Mouse (Mus musculus) thymus, adult 2 months (tissue): ENCODE data around the gene Pced1b.

Experiments
- CTCF ChIP-seq: fragments of 200-500 bp; IDR thresholded peaks from 2 replicates; pipeline ENCODE4 v1.5.1; 2012; ENCODE audit warnings: mild to moderate bottlenecking, control low read depth, low read length, moderate library complexity, borderline replicate concordance; ENCODE audit not compliant: control insufficient read depth, poor library complexity, insufficient read depth; ENCODE audit errors: extremely low read depth
- POLR2A ChIP-seq: fragments of 200-500 bp; IDR thresholded peaks from 2 replicates; pipeline ENCODE4 v1.6.1; 2012; ENCODE audit warnings: mild to moderate bottlenecking, low read length, control low read depth, moderate library complexity; ENCODE audit not compliant: control insufficient read depth, poor library complexity, insufficient read depth; ENCODE audit errors: extremely low read depth

- TF ChIP-seq CTCF = no peak
- TF ChIP-seq POLR2A = no peak
Observed at GRCm38 (mm10) chr15:97224003-97224402, 22.9 kb upstream of the Pced1b start.
